Mouse (Mus musculus) midbrain, embryonic 15.5 days (tissue): Measurements from ENCODE around the gene Mob3b. TPM values are rescaled to one million over a fixed set of nuclear protein-coding genes. Genes with fewer than 3 reads are reported as not detected.
A peak's percentile ranks its signal among the peaks of the same experiment; 100 is the strongest.

Source experiments
- ATAC-seq: fragments of 200-750 bp; cut with Nextera tagmentation; replicated peaks from 2 replicates; pipeline ENCODE4 v1.8.0; 2017; ENCODE audit warnings: moderate TSS enrichment
- H3K27ac ChIP-seq: fragments of 300-500 bp; sonication (generic); 2 replicates; pipeline ENCODE4 v1.5.1; 2015; ENCODE audit warnings: mild to moderate bottlenecking, inconsistent platforms
- H3K27me3 ChIP-seq: fragments of 300-500 bp; sonication (generic); replicated peaks from 2 replicates; pipeline ENCODE4 v1.6.1; 2015; ENCODE audit warnings: inconsistent platforms
- H3K36me3 ChIP-seq: fragments of 300-500 bp; sonication (generic); replicated peaks from 2 replicates; pipeline ENCODE4 v1.6.1; 2015; ENCODE audit warnings: inconsistent platforms
- H3K4me1 ChIP-seq: fragments of 300-500 bp; sonication (generic); 2 replicates; pipeline ENCODE4 v1.6.1; 2015; ENCODE audit warnings: inconsistent platforms
- H3K4me2 ChIP-seq: fragments of 300-500 bp; sonication (generic); 2 replicates; pipeline ENCODE4 v1.6.1; 2015; ENCODE audit warnings: inconsistent platforms, mild to moderate bottlenecking, moderate library complexity
- H3K4me3 ChIP-seq: fragments of 300-500 bp; sonication (generic); 2 replicates; pipeline ENCODE4 v1.5.1; 2015; ENCODE audit warnings: mild to moderate bottlenecking, inconsistent platforms
- H3K9ac ChIP-seq: fragments of 300-500 bp; sonication (generic); 2 replicates; pipeline ENCODE4 v1.6.1; 2015; ENCODE audit warnings: mild to moderate bottlenecking, inconsistent platforms
- H3K9me3 ChIP-seq: fragments of 300-500 bp; sonication (generic); 2 replicates; pipeline ENCODE4 v1.6.1; 2016; ENCODE audit warnings: inconsistent platforms
- WGBS: fragments of 180-500 bp; shearing (Covaris S2); methylation state at CpG from one replicate; pipeline ENCODE4 v1.1.7; 2015; ENCODE audit warnings: mixed read lengths; 5-methylcytosine and 5-hydroxymethylcytosine counted together
- polyA plus RNA-seq: library from polyadenylated mRNA; unstranded; fragments of >200 nt; fragmentation: Nextera tagmentation; extraction: Ambion mirVana; gene quantifications from 2 replicates; pipeline ENCODE4 v1.2.1, GENCODE M21; 2015

The Mob3b gene
- polyA plus RNA-seq, 1 experiment from 2014 or later, result 5.6 TPM

DNA sequence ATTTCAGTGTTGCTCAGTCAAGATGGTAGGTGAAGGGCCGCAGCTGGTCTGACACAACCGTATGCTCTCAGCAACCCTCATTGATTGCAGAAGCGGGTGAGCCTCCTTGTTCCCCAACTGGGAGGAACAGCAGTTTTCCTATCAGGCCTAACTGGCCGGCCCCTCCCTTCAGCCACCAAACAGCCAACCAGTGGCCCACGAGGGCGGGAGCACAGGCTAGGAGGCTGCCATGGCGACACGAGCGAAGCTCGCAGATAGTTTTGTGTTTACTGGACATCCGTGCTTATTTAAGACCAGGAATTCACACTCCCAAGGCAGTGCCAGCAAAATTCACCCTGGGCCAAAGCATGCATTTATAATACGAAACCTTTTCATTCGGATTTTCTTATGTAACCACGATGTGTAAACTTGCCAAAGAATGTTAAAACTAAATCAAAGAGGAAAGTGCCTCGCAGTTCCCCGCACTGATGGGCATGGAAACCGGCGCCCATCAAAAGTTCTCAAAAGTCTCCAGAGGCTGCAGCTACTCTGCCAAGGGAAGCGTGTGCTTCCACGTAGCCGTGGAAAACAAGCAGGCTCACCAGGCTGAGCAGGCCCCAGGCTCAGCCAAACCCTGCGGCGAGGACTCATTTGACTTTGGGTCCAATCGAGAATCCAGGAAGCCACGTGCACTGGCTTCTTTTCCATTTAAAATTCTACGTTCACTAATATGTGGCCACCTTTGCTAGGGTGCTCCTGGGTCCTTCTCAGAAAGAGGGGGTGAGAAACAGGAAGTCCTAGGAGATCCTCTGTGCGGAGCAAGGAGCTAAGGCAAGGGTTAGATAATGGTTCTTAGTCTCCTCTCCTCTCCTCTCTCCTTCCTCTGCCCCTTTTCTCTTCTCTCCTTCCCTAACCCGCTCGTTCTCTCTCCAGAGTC is 57.2 kb downstream of the Mob3b start:
- Histone ChIP-seq H3K9ac (peak overlapping the region; percentile 23; the same call in 1 of the 2 replicates), H3K27me3 (no peaks in the 10 kb centered on the region), H3K4me2 (peak overlapping the region; percentile 73), H3K4me3 (peak overlapping the region; percentile 38), H3K27ac (peak overlapping the region; percentile 51), H3K9me3 (no peaks in the 10 kb centered on the region), H3K4me1 (peaks cover 18% of the 10 kb centered on the region), H3K36me3 (no peaks in the 10 kb centered on the region)
- WGBS, result 7% methylated on average over 29 of the region's 29 CpGs
- ATAC-seq, result peak; percentile 94

DNA sequence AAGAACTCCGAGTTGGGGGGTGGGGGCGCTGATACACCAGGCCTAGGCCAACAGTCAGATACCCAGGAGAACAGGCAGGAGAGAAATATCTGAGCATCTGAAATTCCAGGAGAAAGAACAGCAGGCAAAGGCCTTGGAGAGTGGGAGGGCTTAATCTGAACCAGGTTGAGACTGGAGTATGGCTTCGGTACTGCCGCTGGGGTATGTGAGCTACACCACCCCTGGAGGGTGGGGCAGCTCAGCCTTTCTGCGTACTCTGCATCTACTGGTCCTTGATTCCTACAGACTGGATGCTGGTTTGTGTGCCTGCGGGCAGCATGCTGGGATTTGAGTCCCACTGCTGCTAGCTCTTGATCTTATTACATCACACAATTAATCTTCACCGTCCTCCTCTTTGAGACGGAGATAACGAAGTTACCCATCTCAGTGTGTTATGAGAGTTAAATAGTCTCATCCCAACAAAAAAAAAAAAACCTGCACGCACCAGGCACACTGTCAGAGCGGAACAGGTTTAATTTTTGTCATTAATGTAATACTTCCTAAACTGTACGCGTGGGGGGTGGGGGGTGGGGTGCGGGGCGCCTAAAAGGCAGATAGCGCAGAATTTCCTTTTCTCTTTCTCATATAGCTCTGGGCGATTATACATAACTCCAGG is 57.9 kb downstream of the Mob3b start:
- peak overlapping the region; percentile 23; the same call in 1 of the 2 replicates for H3K9ac ChIP-seq
- no peaks in the 10 kb centered on the region for H3K36me3 ChIP-seq
- no peaks in the 10 kb centered on the region for H3K9me3 ChIP-seq
- H3K4me3 ChIP-seq, result peak overlapping the region; percentile 38
- H3K4me2 ChIP-seq, result peak overlapping the region; percentile 73
- H3K27me3 ChIP-seq, result no peaks in the 10 kb centered on the region
- H3K27ac ChIP-seq, result peak overlapping the region; percentile 51
- peaks cover 18% of the 10 kb centered on the region for H3K4me1 ChIP-seq
- 16% methylated on average over 17 of the region's 17 CpGs for WGBS
- peak; percentile 77 for ATAC-seq

DNA sequence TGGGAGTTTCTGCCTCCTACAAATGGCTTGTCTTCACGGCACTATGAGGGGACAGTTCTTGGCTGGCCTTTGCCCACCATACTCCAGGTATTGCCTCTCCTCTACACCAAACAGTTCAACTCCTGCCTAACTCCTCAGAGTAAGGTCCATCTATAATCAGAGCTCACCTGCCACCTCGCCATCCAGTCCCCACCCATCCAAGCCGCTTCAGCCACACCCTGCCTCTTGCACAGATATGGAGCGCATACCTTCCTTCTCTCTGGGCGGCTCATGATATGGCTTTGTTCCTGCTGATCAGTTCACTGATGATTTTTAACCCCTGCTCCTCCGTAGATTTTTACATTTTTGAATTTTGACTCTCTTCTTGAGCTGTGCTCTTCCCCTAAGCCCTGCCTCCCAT is 58.7 kb downstream of the Mob3b start:
- H3K27me3 ChIP-seq, result no peaks in the 10 kb centered on the region
- H3K4me1 ChIP-seq, result peaks cover 18% of the 10 kb centered on the region
- H3K9ac ChIP-seq, result no peak overlapping the region
- H3K9me3 ChIP-seq, result no peaks in the 10 kb centered on the region
- 89% methylated on average over 6 of the region's 6 CpGs for WGBS
- H3K4me3 ChIP-seq, result no peak overlapping the region
- H3K4me2 ChIP-seq, result no peak overlapping the region
- no peaks in the 10 kb centered on the region for H3K36me3 ChIP-seq
- H3K27ac ChIP-seq, result no peak overlapping the region
- no peak for ATAC-seq

DNA sequence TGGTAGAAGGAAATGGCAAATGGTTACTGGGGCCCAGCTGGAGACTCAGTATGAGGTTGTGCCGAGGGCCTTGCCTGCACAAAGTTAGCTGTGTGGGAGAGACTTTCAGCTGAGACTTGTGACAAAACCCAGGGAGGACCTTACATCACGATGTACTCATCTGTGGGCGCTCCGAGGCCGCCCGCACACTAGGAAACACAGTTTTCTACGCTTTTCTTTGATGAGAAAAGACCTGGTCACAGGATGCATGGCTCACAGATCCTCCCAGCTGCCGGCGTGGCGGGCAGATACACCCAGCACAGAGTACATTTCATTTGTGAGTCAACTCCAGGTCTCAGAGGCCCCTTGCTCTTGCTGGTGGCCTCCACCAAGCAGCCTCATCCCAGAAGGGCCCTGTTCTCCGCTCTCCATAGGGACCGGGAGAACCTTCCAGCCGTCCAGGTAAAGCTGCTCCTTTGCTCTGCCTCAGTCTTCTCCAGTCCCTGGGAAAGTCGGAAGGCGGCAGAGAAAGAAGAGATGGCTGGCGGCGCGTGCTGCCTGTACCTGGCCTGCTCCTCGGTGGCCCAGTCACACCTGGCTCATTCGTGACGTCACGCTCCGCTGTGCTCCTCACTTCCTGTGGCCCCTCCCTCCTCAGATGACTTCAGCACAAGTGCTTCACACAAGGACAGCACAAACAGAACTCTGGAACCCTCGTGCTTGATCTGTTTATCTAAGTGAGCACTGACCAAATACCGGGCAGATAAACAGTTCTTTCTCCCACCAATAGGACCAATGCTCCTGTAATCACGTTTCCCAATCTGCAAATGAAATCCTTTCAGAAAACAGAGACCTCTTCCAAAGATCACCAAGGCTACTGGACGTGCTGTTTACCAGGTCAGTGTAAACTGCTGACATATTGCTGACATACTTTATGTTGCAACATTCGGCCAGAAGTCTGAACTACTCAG is 60.8 kb downstream of the Mob3b start:
- no peak overlapping the region for H3K4me3 ChIP-seq
- no peaks in the 10 kb centered on the region for H3K9me3 ChIP-seq
- H3K27me3 ChIP-seq, result no peaks in the 10 kb centered on the region
- peaks cover 18% of the 10 kb centered on the region for H3K4me1 ChIP-seq
- no peak for ATAC-seq
- no peak overlapping the region for H3K9ac ChIP-seq
- H3K27ac ChIP-seq, result no peak overlapping the region
- H3K4me2 ChIP-seq, result no peak overlapping the region
- 87% methylated on average over 28 of the region's 28 CpGs for WGBS
- no peaks in the 10 kb centered on the region for H3K36me3 ChIP-seq

DNA sequence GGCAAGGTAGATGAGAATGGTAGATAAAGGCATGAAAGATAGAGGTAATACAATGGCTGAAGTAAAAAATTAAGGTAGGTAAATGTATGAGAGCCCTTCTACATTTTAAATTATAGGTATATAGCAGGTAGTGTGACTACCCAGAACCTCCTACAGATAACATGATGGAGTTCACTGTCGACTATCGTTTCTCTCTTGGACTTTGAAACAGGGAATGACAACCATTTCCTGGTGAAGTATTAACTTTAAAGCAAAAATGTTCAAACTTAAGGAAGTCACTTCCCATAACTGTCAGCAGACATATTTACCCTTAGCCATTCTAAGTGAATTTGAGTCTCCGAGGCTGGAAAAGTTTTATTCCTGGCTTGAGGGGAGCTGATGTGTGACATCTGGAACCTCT is 64.8 kb downstream of the Mob3b start:
- H3K27me3 ChIP-seq, result no peaks in the 10 kb centered on the region
- no peak overlapping the region for H3K27ac ChIP-seq
- H3K4me1 ChIP-seq, result no peaks in the 10 kb centered on the region
- no peak overlapping the region for H3K9ac ChIP-seq
- no peaks in the 10 kb centered on the region for H3K36me3 ChIP-seq
- H3K4me3 ChIP-seq, result no peak overlapping the region
- H3K9me3 ChIP-seq, result no peaks in the 10 kb centered on the region
- ATAC-seq, result no peak
- H3K4me2 ChIP-seq, result no peak overlapping the region
- 92% methylated on average over 3 of the region's 3 CpGs for WGBS

DNA sequence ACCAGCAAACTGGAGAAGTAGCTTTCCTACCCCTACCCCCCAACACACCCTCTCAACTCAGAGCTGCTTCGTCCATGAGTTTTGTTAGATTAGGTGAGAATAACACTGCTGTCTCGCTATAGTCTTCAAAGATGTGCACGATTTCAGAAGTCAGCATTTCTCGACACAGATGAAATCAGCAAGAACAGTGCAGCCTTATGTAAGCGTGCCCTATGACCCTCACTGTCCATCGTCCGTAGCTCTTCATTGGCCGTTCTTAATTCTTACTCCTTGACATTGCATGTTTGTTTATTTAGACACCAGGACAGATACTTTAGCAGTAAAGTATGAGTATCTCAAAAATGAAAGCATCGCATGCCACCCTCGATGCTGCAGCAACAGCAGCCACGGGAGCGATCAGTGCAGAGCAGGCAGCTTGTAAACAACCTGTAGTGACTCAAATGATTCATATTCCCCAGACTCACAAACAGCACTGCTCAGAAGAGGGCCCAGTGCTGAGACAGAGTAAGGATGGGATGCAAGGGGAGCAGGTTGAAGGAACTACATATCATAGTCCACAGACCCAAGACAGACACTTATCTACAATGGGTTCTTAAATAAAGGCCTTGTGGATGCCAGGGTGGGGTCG is 66.0 kb downstream of the Mob3b start:
- H3K27ac ChIP-seq, result no peak overlapping the region
- no peaks in the 10 kb centered on the region for H3K27me3 ChIP-seq
- no peak overlapping the region for H3K9ac ChIP-seq
- ATAC-seq, result no peak
- H3K9me3 ChIP-seq, result no peaks in the 10 kb centered on the region
- 90% methylated on average over 13 of the region's 13 CpGs for WGBS
- no peak overlapping the region for H3K4me2 ChIP-seq
- H3K4me3 ChIP-seq, result no peak overlapping the region
- no peaks in the 10 kb centered on the region for H3K4me1 ChIP-seq
- H3K36me3 ChIP-seq, result no peaks in the 10 kb centered on the region

DNA sequence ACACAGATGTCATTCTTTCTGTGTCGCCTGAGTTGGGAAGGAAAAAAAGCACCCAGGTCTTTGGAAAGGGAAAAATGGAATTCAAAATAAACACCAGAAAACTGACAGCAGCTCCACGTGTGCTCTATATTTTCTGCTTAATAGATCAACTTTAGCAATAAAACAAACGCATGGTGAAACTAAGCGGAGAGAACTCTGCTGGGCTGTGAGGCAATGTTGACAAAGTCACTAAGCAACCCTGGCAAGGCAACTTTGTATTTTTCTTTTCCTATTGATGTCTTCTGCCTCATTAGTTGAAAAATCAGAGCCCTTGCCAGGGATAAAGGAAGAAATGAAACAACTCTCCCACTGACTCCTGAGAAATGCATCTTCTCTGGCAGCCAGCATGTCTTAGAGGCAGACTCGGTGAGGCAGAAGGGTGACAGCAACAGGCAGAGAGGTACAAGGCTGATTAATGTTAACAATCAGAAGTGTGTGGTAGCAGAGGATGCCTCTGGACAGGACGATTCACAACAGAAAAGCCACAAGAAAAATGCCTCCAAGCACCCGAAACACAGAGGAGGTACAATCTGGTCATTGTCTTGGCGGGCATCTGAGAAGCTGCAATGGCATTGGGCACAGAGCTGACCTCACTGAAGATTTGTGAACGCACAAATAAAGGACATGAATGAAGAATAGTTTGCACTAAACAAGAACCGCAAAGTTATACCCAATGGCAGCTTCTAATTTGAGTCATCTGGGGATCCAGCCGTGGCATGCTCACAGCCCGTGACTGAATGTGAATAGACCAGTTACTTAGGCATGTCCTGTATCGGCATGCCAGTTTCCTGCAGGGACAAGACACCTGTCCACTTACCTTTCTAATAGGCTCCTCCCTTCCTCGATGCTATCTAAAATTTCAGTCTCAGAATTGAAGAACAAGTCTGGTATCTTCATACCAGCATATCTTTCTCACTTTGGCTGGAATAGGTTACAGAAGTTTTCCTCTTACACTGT is 67.7 kb downstream of the Mob3b start:
- Histone ChIP-seq H3K27ac (no peak overlapping the region), H3K9ac (no peak overlapping the region), H3K27me3 (no peaks in the 10 kb centered on the region), H3K4me1 (no peaks in the 10 kb centered on the region), H3K9me3 (no peaks in the 10 kb centered on the region), H3K4me2 (no peak overlapping the region), H3K4me3 (no peak overlapping the region), H3K36me3 (no peaks in the 10 kb centered on the region)
- no peak for ATAC-seq
- WGBS, result 78% methylated on average over 14 of the region's 14 CpGs

DNA sequence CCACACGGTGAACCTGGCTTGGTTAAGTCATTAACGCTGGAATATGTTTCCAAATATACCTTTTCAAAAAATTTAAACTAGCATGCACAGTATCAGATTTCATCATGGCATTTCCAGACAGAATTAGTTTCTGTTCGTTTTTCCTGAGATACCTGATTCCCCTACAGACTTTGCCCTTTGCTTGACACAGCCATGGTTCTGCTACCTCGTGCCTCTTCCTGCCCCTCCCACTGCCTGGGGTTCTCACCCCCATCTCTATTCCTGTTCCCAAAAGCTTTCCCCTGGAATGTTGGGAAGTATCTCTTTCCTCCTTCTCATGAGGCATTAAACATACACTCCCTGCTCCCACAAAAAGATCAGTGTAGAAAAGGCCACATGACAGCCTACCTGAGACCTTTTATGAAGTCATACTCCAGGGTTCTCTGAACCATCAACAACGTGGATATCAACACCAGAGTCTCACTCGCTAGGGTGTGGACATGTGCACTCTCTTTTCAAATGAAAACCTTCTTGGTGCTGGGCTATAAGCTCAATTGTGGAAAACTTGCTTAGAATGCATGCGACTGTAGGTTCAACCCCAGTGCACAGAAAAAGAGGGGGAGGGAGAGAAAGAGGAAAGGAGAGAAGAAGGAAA is 71.1 kb downstream of the Mob3b start:
- Histone ChIP-seq H3K4me1 (no peaks in the 10 kb centered on the region), H3K27me3 (no peaks in the 10 kb centered on the region), H3K27ac (no peak overlapping the region), H3K9ac (no peak overlapping the region), H3K4me2 (no peak overlapping the region), H3K9me3 (no peaks in the 10 kb centered on the region), H3K4me3 (no peak overlapping the region), H3K36me3 (no peaks in the 10 kb centered on the region)
- WGBS, result 80% methylated on average over 7 of the region's 7 CpGs
- ATAC-seq, result no peak

DNA sequence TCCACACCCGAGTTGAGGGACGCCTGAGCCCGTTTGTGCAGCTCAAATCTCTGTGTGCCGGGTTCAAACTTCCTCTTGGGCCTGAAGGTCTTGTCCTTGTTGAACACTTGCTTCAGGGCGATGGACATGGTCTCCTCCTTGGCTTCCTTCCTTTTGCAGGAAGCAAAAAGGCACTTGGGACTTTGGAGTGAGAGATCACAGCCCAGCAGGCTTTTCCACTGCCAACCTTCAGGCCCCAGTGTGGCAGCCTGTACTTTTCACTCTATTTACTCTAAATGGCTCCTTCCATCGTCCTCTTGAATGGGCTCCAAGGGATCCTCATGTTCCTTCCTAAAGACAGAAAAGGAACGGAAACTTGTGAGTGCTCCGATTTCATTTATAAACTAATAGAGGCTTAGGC is 73.2 kb downstream of the Mob3b start:
- Histone ChIP-seq H3K9ac (no peak overlapping the region), H3K27ac (no peak overlapping the region), H3K27me3 (no peaks in the 10 kb centered on the region), H3K4me1 (no peaks in the 10 kb centered on the region), H3K4me2 (no peak overlapping the region), H3K9me3 (no peaks in the 10 kb centered on the region), H3K4me3 (no peak overlapping the region), H3K36me3 (no peaks in the 10 kb centered on the region)
- no peak for ATAC-seq
- 93% methylated on average over 8 of the region's 8 CpGs for WGBS

DNA sequence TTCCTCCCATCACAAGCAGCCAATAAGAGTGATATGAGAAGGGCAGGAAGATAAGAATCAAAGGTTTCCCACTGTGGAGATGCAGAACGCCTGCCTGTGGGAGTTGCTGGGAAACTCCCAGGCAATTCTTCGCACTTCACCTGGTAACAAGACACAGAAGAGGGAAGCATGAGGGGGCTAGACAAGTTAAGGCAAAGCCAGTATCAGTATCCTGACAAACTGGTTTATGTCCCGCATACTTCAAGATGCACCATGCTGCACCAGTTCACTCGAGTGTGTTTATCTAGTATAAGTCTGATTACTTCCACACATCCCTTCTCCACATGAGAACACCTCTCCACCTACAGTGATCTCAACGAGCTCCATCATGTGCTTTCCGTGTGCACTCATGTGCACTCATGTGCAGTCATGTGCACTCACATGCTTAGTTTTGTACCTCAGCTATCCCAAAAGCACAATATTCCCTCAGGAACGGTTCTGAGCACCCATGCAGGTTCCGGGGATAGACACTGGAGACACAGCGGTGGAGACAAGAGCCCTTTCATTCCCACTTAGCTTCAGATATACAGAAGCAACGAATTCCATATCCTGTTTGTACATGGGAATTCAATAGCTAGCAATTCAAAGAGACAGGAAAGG is 74.7 kb downstream of the Mob3b start:
- H3K4me2 ChIP-seq, result no peak overlapping the region
- ATAC-seq, result no peak
- H3K4me3 ChIP-seq, result no peak overlapping the region
- no peaks in the 10 kb centered on the region for H3K4me1 ChIP-seq
- 79% methylated on average over 10 of the region's 10 CpGs for WGBS
- no peaks in the 10 kb centered on the region for H3K9me3 ChIP-seq
- H3K36me3 ChIP-seq, result no peaks in the 10 kb centered on the region
- H3K9ac ChIP-seq, result no peak overlapping the region
- H3K27ac ChIP-seq, result no peak overlapping the region
- no peaks in the 10 kb centered on the region for H3K27me3 ChIP-seq
